Mouse (Mus musculus) urinary bladder, postnatal 10 days (tissue): ENCODE results near the gene Pik3r6.

ENCODE experiments used
- DNase-seq: peaks from one replicate; pipeline ENCODE4 v3.0.0; 2022; ENCODE audit warnings: low spot score

The Pik3r6 gene

DNA sequence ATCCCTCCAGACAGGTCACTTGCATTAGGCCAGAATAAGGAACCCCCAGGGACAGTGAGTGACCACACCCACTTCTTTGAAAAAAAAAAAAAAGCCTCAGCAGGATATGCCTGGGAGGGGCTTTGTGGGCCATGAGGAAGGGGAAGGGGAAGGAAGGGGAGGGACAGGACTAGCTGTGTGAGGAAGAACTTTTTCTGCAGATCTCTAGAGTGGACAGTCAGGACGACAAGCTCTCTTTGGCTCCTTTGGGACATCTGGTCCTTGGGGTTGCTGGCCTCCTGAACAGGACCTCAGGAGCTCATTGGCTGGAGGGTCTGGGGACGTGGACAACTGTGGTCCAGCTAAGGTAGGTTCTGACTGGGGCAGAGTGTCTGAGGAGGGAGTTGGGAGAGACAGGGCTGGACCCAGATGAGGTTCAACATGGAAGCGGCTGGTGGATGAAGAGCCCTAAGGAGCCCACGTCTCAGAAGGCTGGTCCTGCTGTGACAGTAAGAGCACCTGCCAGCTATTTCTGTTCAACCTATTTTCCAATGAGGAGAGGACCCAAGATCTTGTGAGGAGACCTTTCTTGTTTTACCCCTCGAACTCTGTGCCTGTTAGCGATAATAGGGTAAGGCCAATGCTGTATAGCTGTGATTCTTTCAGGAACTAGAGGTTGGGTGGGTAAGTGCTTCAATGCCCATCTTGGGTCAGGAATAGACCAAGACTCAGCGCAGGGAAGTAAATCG lies at the start of gene Pik3r6:
Gene Pik3r6 (plus strand): TSS at position 118 of the 728 bp plus-strand sequence.
- DNase-seq = no peak

DNA sequence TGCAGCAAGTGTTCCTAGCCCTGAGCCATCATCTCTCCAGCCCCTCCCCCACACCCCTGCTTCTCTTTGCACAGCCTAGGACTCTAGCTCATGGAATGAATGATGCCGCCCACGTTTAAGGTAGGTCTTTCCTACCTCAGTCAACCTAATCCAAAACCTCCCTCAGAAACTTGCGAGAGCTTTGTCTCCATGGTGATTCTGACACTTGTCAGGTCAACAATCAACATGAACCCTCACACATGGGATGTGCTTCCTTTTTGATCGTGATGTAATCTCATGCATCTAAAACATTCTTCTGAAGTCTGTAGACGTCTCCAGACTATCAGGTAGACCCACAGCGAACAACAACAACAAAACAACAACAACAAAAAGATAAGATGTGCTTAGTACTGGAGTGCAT lies 49.5 kb upstream of the Pik3r6 start:
- no peak for DNase-seq

DNA sequence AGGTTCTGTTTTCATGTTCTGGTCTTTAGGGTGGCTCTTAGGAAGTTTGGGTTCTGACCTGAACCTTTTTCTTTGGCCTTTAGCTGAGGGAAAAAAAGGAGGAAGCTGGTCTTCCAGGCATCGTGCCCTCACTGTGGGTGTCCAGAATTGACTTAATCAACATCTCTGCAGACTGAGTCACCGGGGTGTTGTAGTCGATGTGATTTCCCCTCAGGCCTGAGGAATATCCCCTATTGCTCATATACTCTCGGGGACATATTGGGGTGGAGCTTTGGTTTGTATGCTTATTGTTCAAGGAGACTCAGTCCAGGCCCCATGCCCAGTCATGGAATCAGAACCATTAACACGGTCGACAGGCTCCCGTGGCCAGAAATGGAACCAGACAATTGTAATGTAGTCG lies 44.7 kb upstream of the Pik3r6 start:
- DNase-seq = no peak

DNA sequence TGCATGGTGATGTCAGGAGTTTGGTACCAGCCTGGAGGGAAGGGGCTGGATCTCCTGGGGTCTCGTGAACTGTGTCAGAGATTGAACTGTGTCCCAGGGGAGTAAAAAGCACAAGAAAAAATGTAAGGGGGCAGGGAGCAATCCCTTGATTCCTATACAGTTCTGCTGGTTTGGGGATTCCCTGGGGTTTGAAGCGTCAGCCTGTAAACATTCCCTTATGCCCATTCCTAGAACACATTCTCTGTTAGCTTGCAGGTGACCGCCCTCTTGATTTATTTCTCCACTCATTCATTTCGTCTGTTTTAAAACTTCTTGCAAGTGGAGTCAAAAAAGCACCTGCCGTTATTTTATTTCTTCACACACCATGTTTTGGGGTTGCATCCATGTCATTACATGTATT lies 43.8 kb upstream of the Pik3r6 start:
- DNase-seq = no peak

DNA sequence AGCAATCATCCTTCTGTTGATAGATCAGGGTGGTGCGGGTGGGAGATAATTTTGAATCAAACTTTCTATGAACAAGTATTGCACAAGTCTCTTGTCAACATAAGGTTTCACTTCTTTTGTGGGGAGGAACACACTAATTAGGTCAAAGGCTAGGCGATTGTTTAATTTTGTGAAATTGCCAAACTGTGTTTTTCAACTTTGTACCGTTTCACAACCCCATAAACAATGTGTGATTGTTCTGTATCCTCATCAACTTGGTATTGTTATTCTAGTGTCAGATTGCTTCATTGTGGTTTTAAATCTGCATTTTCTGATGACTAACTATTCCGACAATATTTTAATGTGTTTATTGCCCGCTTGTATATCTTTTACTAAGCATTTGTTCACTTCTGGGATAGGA lies 43.3 kb upstream of the Pik3r6 start:
- no peak for DNase-seq

DNA sequence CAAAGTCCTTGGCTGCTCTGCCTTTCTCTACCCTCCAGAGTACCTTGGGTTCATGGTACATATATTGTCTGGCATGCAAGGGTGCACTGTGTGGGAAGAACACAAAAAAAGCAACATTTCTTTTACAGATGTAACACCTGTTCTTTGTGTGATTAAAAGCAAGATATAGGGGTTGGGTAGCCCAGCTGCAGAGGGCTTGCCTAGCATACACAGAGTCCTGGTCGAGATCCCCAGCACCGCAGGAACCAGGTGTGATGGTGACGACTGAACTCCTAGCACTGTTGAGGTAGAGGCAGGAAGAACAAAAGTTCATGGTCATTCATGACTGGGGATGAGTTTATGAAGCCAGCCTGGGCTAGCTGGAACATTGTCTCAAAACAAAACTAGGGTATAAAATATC lies 40.1 kb upstream of the Pik3r6 start:
- DNase-seq = no peak

DNA sequence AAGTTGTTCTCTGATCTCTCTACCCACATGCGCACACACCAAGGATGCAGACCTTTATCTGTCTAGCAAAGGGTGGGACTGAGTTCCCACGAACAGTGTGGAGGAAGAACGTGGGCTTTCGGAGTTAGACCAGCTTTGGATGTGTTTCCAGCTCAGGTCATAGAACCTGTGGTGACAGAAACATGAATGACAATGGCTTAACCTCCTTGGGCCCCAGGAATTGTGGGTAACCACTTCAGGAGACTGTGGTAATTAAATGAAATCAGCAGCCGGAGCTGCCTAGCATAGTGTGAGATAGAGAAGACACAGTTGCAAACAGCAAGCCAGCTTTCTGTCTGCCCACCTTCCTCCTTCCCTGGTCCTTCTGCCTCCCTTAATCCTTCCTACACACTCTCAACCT lies 38.6 kb upstream of the Pik3r6 start:
- no peak for DNase-seq

DNA sequence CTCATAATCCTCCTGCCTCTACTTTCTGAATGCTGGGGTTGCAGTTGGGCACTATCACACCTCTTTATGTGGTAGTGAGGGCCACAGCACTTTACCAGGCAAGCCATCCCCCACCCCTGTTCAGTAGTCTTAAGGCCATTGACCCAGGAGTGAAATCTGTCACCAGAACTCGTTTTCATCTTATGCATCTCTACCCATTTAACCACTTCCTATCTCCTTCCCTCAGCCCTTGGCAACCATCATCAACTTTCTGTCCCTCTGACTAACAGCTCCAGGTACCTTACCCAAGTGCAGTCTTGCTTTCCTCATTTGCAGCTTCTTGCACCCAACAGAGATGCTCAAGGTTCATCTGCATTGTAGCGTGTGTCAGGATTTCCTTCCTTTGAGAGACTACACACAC lies 37.7 kb upstream of the Pik3r6 start:
- DNase-seq = no peak

DNA sequence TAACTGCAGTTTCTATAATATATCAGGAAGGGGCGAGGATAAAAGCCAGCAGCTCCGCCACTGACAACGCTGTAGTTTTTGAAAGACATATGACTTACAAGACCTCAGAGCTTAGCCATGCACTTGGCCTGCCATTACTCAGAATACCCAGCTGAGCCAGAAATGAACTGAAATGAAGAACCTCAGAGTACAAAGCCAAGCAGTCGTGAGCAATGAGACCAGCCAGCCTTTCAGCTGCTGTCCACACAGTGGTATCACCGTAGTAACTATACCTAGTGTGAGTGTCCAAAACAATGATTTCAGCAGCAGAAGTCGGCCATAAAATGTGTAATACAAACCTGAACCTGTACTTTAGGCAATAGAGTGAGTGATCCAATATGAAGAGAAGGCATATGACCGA lies 35.4 kb upstream of the Pik3r6 start:
- DNase-seq = no peak

DNA sequence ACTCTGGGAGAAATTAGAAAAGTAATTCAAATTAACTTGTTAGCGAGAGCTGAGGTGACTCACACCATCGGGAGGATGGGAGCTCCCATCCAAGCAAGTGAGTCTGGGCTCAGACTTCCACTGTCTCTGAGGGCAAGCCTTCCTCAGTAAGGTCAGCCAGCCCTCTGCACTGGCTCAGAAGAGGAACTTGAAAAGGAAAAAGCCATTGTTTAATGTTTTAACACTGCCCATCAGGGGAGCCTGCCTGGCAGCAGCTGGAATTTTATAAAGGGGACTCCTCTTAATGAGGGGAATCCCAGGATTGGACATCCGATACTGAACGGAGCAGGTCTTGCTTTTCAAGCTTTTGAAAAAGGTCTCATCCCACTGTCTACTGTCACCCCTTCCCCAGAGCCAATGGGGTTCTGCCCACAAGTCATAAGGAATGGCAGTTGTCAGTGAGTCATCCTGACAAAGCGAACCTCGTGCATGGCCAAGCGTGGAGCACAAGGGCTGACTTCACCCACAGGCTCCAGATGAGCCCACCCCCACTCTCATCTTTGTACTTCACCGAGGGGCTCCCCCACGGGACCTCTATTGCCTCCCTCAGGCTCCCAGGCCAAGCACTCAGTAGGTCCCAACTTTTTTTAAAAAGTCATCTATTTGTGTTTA lies 34.7 kb upstream of the Pik3r6 start:
- no peak for DNase-seq

DNA sequence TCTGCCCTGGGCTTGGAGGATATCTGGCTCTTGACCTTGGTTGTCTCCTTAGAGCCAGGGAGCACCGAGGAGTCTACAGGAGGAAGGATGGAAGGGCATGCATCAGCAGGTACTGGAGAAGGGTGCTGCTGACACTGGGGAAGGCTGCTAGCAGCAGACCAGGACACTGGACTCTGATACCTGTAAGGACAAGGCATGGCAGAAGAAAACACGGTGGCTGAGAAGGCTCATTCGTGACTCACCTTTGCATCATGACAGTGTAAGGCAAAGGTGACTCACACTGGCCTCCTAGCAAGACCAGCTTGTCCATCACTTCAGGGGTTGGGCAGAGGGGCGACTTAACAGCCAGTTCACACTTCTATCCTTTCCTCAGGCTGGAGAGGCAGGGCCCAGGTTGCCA lies 33.9 kb upstream of the Pik3r6 start:
- no peak for DNase-seq

DNA sequence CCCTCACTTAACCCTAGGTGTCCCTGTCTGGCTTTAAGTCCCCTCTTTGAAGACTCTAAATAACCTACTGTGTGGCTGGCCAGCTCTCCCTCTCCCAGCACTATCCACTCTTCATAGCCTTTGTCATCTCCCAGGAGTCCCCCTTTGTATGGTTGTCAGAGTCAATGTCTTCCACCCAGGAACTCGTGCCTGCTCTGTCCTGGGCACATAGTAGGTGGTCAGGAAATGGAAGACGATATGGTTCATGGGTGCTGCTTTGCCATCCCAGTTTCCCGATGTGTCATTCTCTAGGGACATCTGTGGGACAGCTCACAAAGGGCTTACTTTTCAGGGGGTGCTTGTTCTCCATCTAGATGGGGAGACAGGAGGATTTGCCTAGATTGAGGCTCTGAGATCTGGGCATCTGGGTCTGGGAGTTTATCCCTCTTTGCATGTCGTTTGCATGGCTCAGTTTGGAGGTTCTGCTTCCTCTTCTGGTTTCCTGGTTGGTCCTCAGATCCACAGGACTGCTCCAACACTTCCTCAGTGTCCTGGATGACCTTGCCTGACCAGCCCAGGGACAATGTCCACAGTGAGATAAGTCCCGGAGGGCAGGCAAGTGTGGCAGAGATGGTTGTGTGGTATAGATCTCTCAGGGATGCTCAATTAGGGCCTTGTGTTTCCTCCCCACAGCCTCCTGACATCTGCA lies 30.5 kb upstream of the Pik3r6 start:
- no peak for DNase-seq

DNA sequence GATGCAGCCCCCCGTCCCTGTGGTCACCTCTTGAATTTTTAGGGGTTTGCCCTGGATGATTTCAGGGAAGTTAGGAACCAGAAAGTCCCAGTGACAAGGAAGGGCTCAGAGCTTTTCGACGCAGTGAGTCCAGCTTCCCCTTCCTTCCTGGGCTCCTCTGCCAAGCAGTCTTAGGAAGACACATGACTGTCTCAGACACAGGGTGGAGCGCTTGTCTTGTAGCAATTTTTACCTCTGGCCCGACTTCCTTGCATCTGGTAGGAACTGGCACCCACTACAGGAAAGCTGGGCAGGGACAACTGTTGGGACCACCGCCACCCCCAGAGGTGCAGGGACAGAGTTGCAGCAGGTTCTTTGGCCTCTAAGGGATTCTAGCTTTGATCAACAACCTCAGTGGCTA lies 28.2 kb upstream of the Pik3r6 start:
- DNase-seq = no peak

DNA sequence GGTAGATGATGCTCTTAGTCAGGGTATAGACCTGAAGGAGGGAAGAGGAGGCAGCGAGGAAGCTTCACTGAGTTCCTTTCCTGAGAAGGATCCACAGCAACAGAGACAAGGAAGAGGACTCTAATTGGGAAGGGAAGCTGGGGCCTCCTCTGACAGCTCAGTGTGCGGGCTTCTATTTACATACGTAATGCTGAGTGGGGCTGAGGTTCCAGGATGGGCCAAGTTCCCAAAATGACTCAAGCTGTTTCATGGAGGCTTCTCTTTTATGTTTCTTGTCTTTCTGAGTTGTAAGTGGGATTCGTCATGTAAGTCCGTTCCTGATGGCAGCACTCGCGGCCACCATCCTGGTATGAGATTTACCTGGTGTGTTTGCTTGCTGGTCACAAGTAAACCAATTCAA lies 27.1 kb upstream of the Pik3r6 start:
- no peak for DNase-seq

DNA sequence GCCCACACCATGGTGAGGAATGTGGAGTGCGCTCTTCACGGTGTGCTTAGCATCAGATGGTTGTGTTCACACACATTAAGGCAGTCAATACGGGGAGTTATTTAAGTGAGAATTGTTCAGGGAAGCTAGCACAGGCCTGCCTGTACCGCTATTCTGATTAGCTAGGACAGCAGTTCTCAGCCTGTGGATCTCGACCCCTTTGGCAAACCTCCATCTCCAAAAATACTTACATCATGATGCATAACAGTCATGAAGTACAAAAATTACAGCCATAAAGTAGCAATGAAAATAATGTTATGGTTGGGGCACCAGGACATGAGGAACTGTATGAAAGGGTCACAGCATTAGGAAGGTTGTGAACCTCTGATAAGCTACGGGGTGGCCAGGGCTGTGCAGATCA lies 25.2 kb upstream of the Pik3r6 start:
- DNase-seq = no peak

DNA sequence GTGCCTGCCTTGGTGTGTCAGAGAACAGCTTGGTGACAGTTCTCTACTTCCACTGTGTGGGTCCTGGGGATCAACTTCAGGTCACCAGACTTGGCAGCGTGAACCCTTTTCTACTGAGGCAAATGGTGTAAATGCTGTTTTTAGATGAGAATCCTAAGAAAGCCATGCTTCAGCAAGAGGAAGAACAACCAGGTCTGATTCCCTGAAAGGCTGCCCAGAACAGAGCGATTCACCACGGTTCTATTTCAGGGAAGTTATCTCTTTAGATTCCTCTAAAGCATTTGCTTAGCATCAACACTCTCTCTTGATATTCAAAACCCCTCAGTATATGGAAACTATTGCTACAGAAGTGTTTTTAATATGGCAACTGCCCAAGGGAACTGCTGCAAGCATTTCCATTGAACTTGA lies 24.2 kb upstream of the Pik3r6 start:
- DNase-seq = no peak

DNA sequence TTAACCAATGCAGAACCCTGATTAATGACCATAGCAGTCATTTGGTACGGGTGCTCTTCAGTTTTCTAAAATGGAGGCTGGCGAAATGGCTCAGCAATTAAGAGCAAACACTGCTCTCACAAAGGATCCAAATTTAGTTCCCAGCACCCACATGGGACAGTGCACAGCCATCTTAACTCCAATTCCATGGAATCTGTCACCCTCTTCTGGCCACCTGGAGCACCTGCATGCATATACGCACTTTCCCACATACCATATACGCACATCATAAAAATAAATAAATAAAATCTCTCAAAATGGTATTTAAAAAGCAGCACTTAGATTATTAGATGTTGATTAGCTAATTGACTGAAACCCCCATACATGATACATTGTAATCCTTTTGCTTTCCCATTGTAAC lies 22.2 kb upstream of the Pik3r6 start:
- DNase-seq = no peak

DNA sequence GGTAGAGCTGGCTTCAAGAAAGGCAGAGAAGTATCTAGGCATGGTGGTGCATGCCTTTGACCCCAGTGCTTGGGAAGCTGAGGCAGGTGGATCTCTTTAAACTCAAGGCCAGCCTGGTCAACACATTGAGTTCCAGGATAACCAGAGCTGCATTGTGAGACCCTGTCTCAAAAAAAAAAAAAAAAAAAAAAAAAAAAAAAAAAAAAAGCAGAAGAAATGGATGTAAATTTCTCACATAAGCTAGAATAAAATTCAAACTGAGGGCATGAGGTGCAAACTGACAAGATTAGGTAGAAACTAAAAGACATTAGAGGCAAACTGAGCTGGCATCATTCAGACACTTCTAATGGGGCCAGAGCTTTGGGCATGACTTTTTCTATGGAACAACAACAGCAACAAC lies 20.8 kb upstream of the Pik3r6 start:
- DNase-seq = no peak

DNA sequence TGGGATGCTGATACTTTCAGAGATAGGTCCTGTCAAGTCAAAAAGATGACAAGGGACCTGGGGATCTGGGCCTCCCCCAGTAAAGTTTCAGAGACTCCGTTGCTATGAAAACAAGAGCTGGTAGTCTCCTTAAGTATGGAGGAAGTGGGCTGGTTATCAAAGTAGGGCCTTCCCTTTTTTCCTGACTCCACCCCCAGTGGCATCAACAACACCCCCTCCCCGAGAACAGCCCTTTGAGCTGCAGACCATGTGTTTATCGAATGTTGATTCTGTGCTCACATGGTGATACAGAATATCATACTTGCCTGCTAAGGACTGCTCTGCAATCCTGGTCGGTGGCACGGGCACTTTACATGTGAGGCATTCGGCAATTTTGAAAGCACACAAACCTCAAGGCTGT lies 19.6 kb upstream of the Pik3r6 start:
- no peak for DNase-seq

DNA sequence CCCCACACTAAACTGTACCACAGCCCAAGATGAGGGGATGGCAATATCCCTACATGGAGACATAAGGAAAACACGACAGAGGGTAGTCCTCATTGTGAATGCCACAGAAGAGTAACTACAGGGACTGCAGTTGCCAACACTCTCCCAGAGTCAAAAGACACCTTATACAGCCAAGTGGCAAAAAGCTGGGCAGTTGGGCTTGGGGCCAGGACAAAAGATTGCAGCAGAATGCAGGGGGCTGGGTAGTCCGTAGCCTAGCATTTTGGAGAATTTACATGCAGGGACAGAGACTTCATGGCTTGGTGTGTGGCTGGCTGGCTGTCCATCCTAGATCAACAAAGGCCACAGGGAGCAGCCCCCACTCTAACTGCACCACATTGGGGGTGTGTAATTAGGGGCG lies 18.4 kb upstream of the Pik3r6 start:
- DNase-seq = no peak

DNA sequence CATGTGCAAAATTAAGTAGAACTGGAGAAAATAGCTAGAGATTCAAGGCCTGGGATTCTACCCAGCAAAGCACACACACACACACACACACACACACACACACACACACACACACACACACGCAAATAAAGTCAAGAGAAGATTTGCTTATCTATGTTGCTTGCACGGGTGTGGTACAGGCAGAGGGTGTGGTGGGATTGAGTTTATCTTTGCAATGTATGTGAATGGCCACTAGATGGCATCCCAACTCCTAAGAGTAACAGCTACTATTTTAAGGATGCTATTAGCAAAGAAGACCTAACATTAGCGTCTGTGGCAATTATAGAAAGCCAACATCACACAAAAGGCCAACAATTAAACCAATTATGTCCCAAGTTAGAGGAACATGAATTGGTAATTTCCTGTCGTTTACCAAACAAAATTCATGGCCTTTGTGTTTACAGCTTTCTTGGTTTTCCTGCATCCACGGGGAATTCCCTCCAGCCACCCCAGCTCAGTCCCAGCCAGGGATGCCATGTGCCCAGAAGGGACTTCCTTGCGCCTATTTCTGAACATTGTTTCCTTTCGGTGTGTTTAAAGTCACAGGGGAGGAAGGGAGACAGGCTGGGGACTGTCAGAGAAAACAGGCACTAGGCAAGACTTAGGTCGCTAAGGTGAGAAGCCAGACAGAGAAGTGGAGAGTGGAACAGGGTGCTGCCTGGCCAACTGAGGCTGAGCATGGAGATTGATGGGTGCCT lies 17.4 kb upstream of the Pik3r6 start:
- no peak for DNase-seq

DNA sequence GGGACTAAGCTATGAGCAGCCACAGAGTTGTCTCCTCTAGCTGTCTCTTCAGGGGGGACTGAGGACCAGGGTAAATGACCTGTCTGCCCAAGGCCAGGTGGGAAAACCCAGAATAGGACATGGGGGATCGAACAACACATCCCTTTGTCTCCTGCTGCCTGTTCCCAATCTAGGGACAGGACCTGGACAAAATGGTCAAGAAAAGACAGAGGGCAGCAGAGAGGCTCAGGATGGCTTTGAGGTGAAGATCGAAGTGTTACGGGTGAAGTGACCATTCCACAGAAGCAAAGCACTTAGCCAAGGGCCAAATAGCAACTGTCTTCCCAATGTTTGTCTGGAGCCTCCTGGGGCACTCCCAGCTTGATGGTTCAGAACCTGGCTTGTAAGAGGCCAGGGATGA lies 16.7 kb upstream of the Pik3r6 start:
- DNase-seq = no peak

DNA sequence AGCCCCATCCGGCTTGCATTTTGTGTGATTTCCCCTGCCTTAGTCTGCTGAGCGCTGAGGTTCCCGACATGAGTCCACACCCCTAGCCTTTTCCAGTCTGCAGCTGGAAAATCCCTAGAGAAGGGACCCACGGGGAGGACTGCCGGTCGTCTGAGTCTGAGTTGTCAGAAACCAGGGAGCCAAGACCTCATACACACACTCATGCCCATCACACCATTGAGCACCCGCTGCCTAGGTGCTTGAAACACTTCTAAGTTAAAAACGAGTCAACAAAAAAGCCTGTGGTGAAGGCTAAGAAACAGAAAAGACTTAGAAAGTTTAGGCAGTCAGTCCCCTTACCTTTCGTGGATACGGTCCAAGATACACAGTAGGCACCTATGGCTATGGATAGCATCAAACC lies 15.1 kb upstream of the Pik3r6 start:
- no peak for DNase-seq
